Mouse (Mus musculus): ENCODE results near the gene Ciao2a. TPM values are rescaled to one million over a fixed set of nuclear protein-coding genes. Genes with fewer than 3 reads are reported as not detected.

Ciao2a gene
- polyA plus RNA-seq, 1 experiment: 16.4 TPM

DNA sequence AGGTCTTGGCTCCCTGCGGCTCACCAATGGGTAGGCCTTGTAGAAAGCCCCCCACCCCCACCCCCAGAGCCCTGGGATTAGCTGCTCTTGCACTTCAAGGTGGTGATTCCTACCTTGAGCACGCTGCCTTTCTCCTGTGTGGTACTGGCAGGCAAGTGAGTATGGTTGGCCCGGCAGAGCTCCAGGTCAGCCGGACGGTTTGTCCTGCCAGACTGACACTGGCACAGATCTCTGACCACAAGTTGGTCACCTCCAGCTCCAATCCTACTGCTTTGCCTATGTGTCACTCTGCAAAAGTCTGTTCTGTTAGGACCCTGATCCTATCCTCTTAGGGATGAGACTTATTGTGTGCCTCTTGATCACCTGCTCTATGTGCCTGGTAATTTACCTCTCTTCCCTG, 58.2 kb downstream of the Ciao2a start:
- H3K4me3 ChIP-seq (ENCODE audit: control insufficient read depth, insufficient read depth, low read length): no peak overlapping the region
- no peak for TF ChIP-seq CTCF (IDR thresholded peaks at IDR 0.05; ENCODE audit: borderline replicate concordance, control insufficient read depth, extremely low read depth, insufficient read depth, low read length, poor library complexity)
- no peak for TF ChIP-seq POLR2A (IDR thresholded peaks at IDR 0.05; ENCODE audit: control insufficient read depth, extremely low read depth, insufficient read depth, low read length, poor library complexity)
- no peaks in the 10 kb centered on the region for H3K4me1 ChIP-seq (replicated peaks; ENCODE audit: control insufficient read depth, insufficient read depth, low read length)
- no peaks in the 10 kb centered on the region for H3K36me3 ChIP-seq (ENCODE audit: control insufficient read depth, insufficient read depth, low read length)
- DNase-seq: no peak
- no peaks in the 10 kb centered on the region for H3K27me3 ChIP-seq (ENCODE audit: control insufficient read depth, insufficient read depth, low read length)
- 92% methylated on average over 5 of the region's 5 CpGs for WGBS
- no peak overlapping the region for H3K27ac ChIP-seq (ENCODE audit: control insufficient read depth, insufficient read depth, low read length)

GRCm38 (mm10) chr9:66186426-66186825, 60.0 kb downstream of the Ciao2a start:
- WGBS: 59% methylated on average over 6 of the region's 6 CpGs
- no peak overlapping the region for H3K27ac ChIP-seq (ENCODE audit: control insufficient read depth, insufficient read depth, low read length)
- H3K4me1 ChIP-seq (replicated peaks; ENCODE audit: control insufficient read depth, insufficient read depth, low read length): no peaks in the 10 kb centered on the region
- H3K27me3 ChIP-seq (ENCODE audit: control insufficient read depth, insufficient read depth, low read length): no peaks in the 10 kb centered on the region
- no peak for DNase-seq
- H3K36me3 ChIP-seq (ENCODE audit: control insufficient read depth, insufficient read depth, low read length): no peaks in the 10 kb centered on the region
- no peak overlapping the region for H3K4me3 ChIP-seq (ENCODE audit: control insufficient read depth, insufficient read depth, low read length)
- TF ChIP-seq CTCF (IDR thresholded peaks at IDR 0.05; ENCODE audit: borderline replicate concordance, control insufficient read depth, extremely low read depth, insufficient read depth, low read length, poor library complexity) (no peak), POLR2A (IDR thresholded peaks at IDR 0.05; ENCODE audit: control insufficient read depth, extremely low read depth, insufficient read depth, low read length, poor library complexity) (no peak)

Other genes with a start within 250 kb of the Ciao2a start
- 51.8 and 73.5 TPM in 2 replicates for gene Pclaf, start 236.4 kb upstream of the Ciao2a start, polyA plus RNA-seq (2012; rRNA removed)
- 10.8 and 12.6 TPM in 2 replicates for gene Trip4, start 217.8 kb upstream of the Ciao2a start, polyA plus RNA-seq (2012; rRNA removed)
- gene Csnk1g1, start 217.7 kb upstream of the Ciao2a start, polyA plus RNA-seq (2012; rRNA removed): 12.4 and 12.9 TPM in 2 replicates
- gene Ppib, start 66.4 kb upstream of the Ciao2a start, polyA plus RNA-seq (2012; rRNA removed): 144 and 154 TPM in 2 replicates
- 5.8 and 9.2 TPM in 2 replicates for gene Snx22, start 56.9 kb upstream of the Ciao2a start, polyA plus RNA-seq (2012; rRNA removed)
- gene Snx1, start within 50 bp of the Ciao2a start, polyA plus RNA-seq (2012; rRNA removed): 55.3 and 59.1 TPM in 2 replicates
- 3.4 and 5.1 TPM in 2 replicates for gene Dapk2, start 31.6 kb downstream of the Ciao2a start, polyA plus RNA-seq (2012; rRNA removed)
- 28.2 and 28.6 TPM in 2 replicates for gene Herc1, start 223.8 kb downstream of the Ciao2a start, polyA plus RNA-seq (2012; rRNA removed)